Mouse (Mus musculus) small intestine, adult 10 weeks (tissue): ENCODE data around the gene Pira2. TPM values are rescaled to one million over a fixed set of nuclear protein-coding genes. Genes with fewer than 3 reads are reported as not detected.

ENCODE experiments used
- polyA plus RNA-seq: library from polyadenylated mRNA; stranded (reverse); fragments of 350-450 nt; fragmentation: Illumina TruSeq; extraction: RNeasy Lipid Tissue Mini Kit (QIAGEN cat#74804); gene quantifications from one replicate; pipeline ENCODE4 v1.2.3, GENCODE M21; 2014; ENCODE audit warnings: low replicate concordance

Gene Pira2
- 2.0 TPM for polyA plus RNA-seq

GRCm38 (mm10) chr7:3844951-3845350, at the start of gene Pira2:
Pira2 (minus strand) TSS chr7:3845051.

DNA sequence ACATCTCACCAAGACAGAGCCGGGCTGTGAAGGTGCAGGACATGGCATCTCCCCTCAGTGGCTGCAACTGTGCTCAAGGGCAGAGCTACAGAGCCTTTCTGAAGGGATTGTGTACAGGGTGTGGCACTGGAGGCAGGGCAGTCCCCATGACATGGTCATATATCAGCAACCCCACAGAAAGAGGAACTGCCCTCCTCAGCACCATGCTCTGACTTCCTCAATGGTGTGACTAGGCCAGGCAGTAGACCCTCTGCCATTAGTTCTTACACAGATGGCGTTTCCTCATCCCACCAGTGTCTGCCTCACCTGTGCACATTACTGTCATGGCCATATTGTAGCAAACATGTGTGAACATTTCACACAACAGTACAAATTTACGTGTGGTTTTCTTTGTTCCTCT, 19.3 kb downstream of the Pira2 start, which contains the start of gene Gm15448:
TSS of gene Gm15448 (minus strand) at position 89 of the 400 bp plus-strand sequence.

Other genes with a start within 250 kb of the Pira2 start
- gene Oscar, start 228.9 kb downstream of the Pira2 start, polyA plus RNA-seq: not detected
- gene Ndufa3, start 227.7 kb downstream of the Pira2 start, polyA plus RNA-seq: 9.0 TPM
- gene Tfpt, start 215.1 kb downstream of the Pira2 start, polyA plus RNA-seq: not detected
- gene Prpf31, start 215.1 kb downstream of the Pira2 start, polyA plus RNA-seq: 9.5 TPM
- 6.9 TPM for gene Cnot3, start 199.8 kb downstream of the Pira2 start, polyA plus RNA-seq
- 5.8 TPM for gene Leng1, start 179.2 kb downstream of the Pira2 start, polyA plus RNA-seq
- 95.7 TPM for gene Tmc4, start 167.5 kb downstream of the Pira2 start, polyA plus RNA-seq
- 5.3 TPM for gene Tsen34, start 152.2 kb downstream of the Pira2 start, polyA plus RNA-seq
- 42.7 TPM for gene Mboat7, start 151.5 kb downstream of the Pira2 start, polyA plus RNA-seq
- 14.3 TPM for gene Rps9, start 141.1 kb downstream of the Pira2 start, polyA plus RNA-seq
- 4.3 TPM for gene Pirb, start 124.7 kb downstream of the Pira2 start, polyA plus RNA-seq
- gene Gm15448, start 19.4 kb downstream of the Pira2 start, polyA plus RNA-seq: not detected
- not detected for gene Gm14548, start 53.1 kb upstream of the Pira2 start, polyA plus RNA-seq
- gene Lilra6, start 70.5 kb upstream of the Pira2 start, polyA plus RNA-seq: 0.52 TPM
- gene Lair1, start 218.2 kb upstream of the Pira2 start, polyA plus RNA-seq: 17.9 TPM